ENCODE assay signal across 22 mouse cellular contexts in the genomic region with DNA sequence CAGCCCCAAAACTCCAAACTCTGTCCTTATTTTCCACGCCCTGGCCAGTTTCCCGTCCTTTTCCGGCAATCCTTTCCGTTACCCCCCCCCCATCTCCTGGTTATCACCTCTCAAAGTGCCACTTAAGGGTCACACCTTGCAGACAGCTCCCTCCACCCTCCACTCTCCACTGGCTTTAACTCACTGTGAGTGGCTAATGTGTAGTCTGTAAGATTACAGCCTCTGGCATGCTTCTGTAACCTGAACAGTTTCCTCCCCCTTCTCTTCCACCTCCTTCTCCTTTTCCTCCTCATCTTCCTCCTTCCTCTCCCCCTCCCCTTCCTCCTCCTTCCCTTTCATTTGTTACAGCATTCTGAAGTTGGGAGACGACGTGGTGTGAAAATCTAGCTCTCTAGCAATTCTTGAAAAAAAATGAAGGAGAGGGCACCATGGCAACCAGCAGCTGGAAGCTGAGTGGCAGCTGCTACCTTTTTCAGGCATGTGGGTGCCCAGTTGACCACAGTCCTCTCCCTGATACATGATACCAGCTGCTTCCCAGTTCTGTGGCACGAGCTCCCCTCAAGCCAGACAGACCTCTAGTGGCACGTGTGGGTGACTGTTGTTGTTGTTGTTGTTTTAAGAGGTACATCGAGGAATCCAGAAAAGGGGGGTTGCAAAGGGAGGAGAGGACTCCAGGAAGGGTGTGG. TPM values are rescaled to one million over a fixed set of nuclear protein-coding genes. Genes with fewer than 3 reads are reported as not detected.
DNase-seq lines count a peak whose midpoint lies in the region; ATAC-seq and TF ChIP-seq lines count a peak whose summit lies in the region.
"Had no signal": no experiment of that assay in that cellular context is flagged by ENCODE, and none has a peak within 500 bp of the region (broad histone marks: within the 10 kb centered on the region; RNA-seq: fewer than 3 reads in every experiment).

No protein-coding gene starts in this region.

- H3K4me1 ChIP-seq in hindbrain, postnatal 0 days (ENCODE audit: insufficient read depth, low read length): 0 out of 2 replicates have a peak, but pooled peaks cover 4% of the 10 kb centered on the region
- peaks cover 7% of the 10 kb centered on the region; the same call in 1 of the 2 replicates for H3K4me1 ChIP-seq in hindbrain, embryonic 12.5 days
- no peaks in the 10 kb centered on the region for H3K4me1 ChIP-seq in midbrain, embryonic 14.5 days (ENCODE audit: control insufficient read depth, insufficient read depth, low read length)
- peaks cover 18% of the 10 kb centered on the region for H3K4me1 ChIP-seq in midbrain, embryonic 10.5 days
- H3K4me1 ChIP-seq in embryonic facial prominence, embryonic 14.5 days (ENCODE audit: control insufficient read depth, insufficient read depth, low read length): peaks cover 21% of the 10 kb centered on the region
- peaks cover 12% of the 10 kb centered on the region; the same call in 1 of the 2 replicates for H3K4me1 ChIP-seq in intestine, postnatal 0 days (replicated peaks; ENCODE audit: control insufficient read depth, insufficient read depth, low read length)

- H3K36me3 ChIP-seq in hindbrain, postnatal 0 days (ENCODE audit: insufficient read depth, low read length): no peaks in the 10 kb centered on the region
- H3K36me3 ChIP-seq in hindbrain, embryonic 12.5 days: no peaks in the 10 kb centered on the region
- no peaks in the 10 kb centered on the region for H3K36me3 ChIP-seq in midbrain, embryonic 14.5 days (ENCODE audit: control insufficient read depth, insufficient read depth, low read length)
- H3K36me3 ChIP-seq in midbrain, embryonic 10.5 days: no peaks in the 10 kb centered on the region
- no peaks in the 10 kb centered on the region for H3K36me3 ChIP-seq in embryonic facial prominence, embryonic 14.5 days (ENCODE audit: control insufficient read depth, insufficient read depth, low read length)
- H3K36me3 ChIP-seq in intestine, postnatal 0 days (ENCODE audit: control insufficient read depth, insufficient read depth): no peaks in the 10 kb centered on the region
- H3K36me3 ChIP-seq: G1E; heart, embryonic 13.5 days had no signal

- no peak overlapping the region for H3K9ac ChIP-seq in hindbrain, postnatal 0 days (replicated peaks; ENCODE audit: low read length)
- no peak overlapping the region for H3K9ac ChIP-seq in hindbrain, embryonic 12.5 days
- H3K9ac ChIP-seq in midbrain, embryonic 14.5 days (replicated peaks; ENCODE audit: low read length): no peak overlapping the region
- no peak overlapping the region for H3K9ac ChIP-seq in embryonic facial prominence, embryonic 14.5 days (ENCODE audit: low read depth, low read length)
- no peak overlapping the region for H3K9ac ChIP-seq in intestine, postnatal 0 days (ENCODE audit: low read depth, low read length)
- H3K9ac ChIP-seq: heart, embryonic 13.5 days had no signal

- 0 out of 2 replicates have a peak, but pooled peaks have one; percentile 55 for ATAC-seq in hindbrain, postnatal 0 days
- ATAC-seq in hindbrain, embryonic 12.5 days (ENCODE audit: low FRiP score): no peak
- ATAC-seq in midbrain, embryonic 14.5 days (ENCODE audit: low FRiP score, low TSS enrichment): no peak
- peak; percentile 44; the same call in 1 of the 2 replicates for ATAC-seq in embryonic facial prominence, embryonic 14.5 days (ENCODE audit: low read depth)
- ATAC-seq in megakaryocyte progenitor cell, adult 5-6 weeks (replicated peaks; ENCODE audit: poor library complexity): 0 out of 2 replicates have a peak, but pooled peaks have one; percentile 20
- no peak for ATAC-seq in intestine, postnatal 0 days
- ATAC-seq: CD4-positive, CD25-positive, alpha-beta regulatory T cell, adult 4 months had no signal

- H3K27me3 ChIP-seq in hindbrain, postnatal 0 days (ENCODE audit: insufficient read depth, low read length): no peaks in the 10 kb centered on the region
- no peaks in the 10 kb centered on the region for H3K27me3 ChIP-seq in hindbrain, embryonic 12.5 days
- H3K27me3 ChIP-seq in midbrain, embryonic 14.5 days (ENCODE audit: control insufficient read depth, insufficient read depth, low read length): no peaks in the 10 kb centered on the region
- H3K27me3 ChIP-seq in midbrain, embryonic 10.5 days (ENCODE audit: low read depth, poor library complexity, severe bottlenecking): no peaks in the 10 kb centered on the region
- H3K27me3 ChIP-seq in embryonic facial prominence, embryonic 14.5 days (replicated peaks; ENCODE audit: control insufficient read depth, insufficient read depth, low read length): no peaks in the 10 kb centered on the region
- H3K27me3 ChIP-seq in intestine, postnatal 0 days (replicated peaks; ENCODE audit: control insufficient read depth, insufficient read depth, low read length): no peaks in the 10 kb centered on the region

- 61% methylated on average over 9 of the region's 9 CpGs for WGBS in hindbrain, postnatal 0 days
- 56% methylated on average over 9 of the region's 9 CpGs for WGBS in hindbrain, embryonic 12.5 days
- WGBS in midbrain, embryonic 14.5 days: 67% methylated on average over 9 of the region's 9 CpGs
- WGBS in midbrain, embryonic 10.5 days: 70% methylated on average over 9 of the region's 9 CpGs
- WGBS in embryonic facial prominence, embryonic 14.5 days: 47% methylated on average over 9 of the region's 9 CpGs
- WGBS in intestine, postnatal 0 days: 57% methylated on average over 9 of the region's 9 CpGs

- no peak for DNase-seq in hindbrain, postnatal 0 days (ENCODE audit: low spot score)
- peak; percentile 13 for DNase-seq in midbrain, embryonic 14.5 days
- no peak for DNase-seq in midbrain, embryonic 10.5 days (ENCODE audit: low spot score)
- peak; percentile 34 for DNase-seq in embryonic facial prominence, embryonic 14.5 days (ENCODE audit: low spot score)
- no peak for DNase-seq in layer of hippocampus, adult 9-10 months (ENCODE audit: low spot score)
- DNase-seq: cerebellum, postnatal 25 days; gastrocnemius, postnatal 36 days; heart, postnatal 36 days; lung, adult 18-20 months; right cerebral cortex, adult 18-20 months had no signal

- no peak overlapping the region for H3K27ac ChIP-seq in hindbrain, postnatal 0 days
- H3K27ac ChIP-seq in hindbrain, embryonic 12.5 days: no peak overlapping the region
- no peak overlapping the region for H3K27ac ChIP-seq in midbrain, embryonic 14.5 days (replicated peaks; ENCODE audit: low read depth, low read length)
- no peak overlapping the region for H3K27ac ChIP-seq in midbrain, embryonic 10.5 days (replicated peaks)
- H3K27ac ChIP-seq in embryonic facial prominence, embryonic 14.5 days (replicated peaks; ENCODE audit: low read depth, low read length): no peak overlapping the region
- no peak overlapping the region for H3K27ac ChIP-seq in intestine, postnatal 0 days (ENCODE audit: low read depth, low read length)
- H3K27ac ChIP-seq: heart, embryonic 13.5 days had no signal

- H3K9me3 ChIP-seq in hindbrain, postnatal 0 days (ENCODE audit: low read length): no peaks in the 10 kb centered on the region
- no peaks in the 10 kb centered on the region for H3K9me3 ChIP-seq in hindbrain, embryonic 12.5 days (replicated peaks)
- no peaks in the 10 kb centered on the region for H3K9me3 ChIP-seq in midbrain, embryonic 14.5 days (ENCODE audit: control insufficient read depth, low read length)
- H3K9me3 ChIP-seq in midbrain, embryonic 10.5 days (replicated peaks): no peaks in the 10 kb centered on the region
- H3K9me3 ChIP-seq in embryonic facial prominence, embryonic 14.5 days (ENCODE audit: control insufficient read depth, low read length): no peaks in the 10 kb centered on the region
- H3K9me3 ChIP-seq in intestine, postnatal 0 days (ENCODE audit: control insufficient read depth): no peaks in the 10 kb centered on the region
- H3K9me3 ChIP-seq: heart, embryonic 13.5 days had no signal

- H3K4me2 ChIP-seq in hindbrain, postnatal 0 days (ENCODE audit: low read depth, low read length): no peak overlapping the region
- no peak overlapping the region for H3K4me2 ChIP-seq in hindbrain, embryonic 12.5 days (replicated peaks)
- no peak overlapping the region for H3K4me2 ChIP-seq in midbrain, embryonic 14.5 days (ENCODE audit: low read length)
- H3K4me2 ChIP-seq in embryonic facial prominence, embryonic 14.5 days (ENCODE audit: low read depth, low read length): no peak overlapping the region
- H3K4me2 ChIP-seq in intestine, postnatal 0 days (replicated peaks; ENCODE audit: low read depth): no peak overlapping the region
- H3K4me2 ChIP-seq: heart, embryonic 13.5 days had no signal

- TF ChIP-seq CTCF in hindbrain, postnatal 0 days (IDR thresholded peaks at IDR 0.05; ENCODE audit: low read depth): no peak
- TF ChIP-seq CTCF in intestine, postnatal 0 days (IDR thresholded peaks at IDR 0.05; ENCODE audit: low read depth): no peak

- no peak overlapping the region for H3K4me3 ChIP-seq in hindbrain, postnatal 0 days (ENCODE audit: low read length)
- H3K4me3 ChIP-seq in hindbrain, embryonic 12.5 days: no peak overlapping the region
- H3K4me3 ChIP-seq in midbrain, embryonic 14.5 days (replicated peaks; ENCODE audit: low read depth, low read length): no peak overlapping the region
- H3K4me3 ChIP-seq in midbrain, embryonic 10.5 days: no peak overlapping the region
- H3K4me3 ChIP-seq in embryonic facial prominence, embryonic 14.5 days (ENCODE audit: low read depth, low read length): no peak overlapping the region
- H3K4me3 ChIP-seq in intestine, postnatal 0 days (ENCODE audit: low read depth, low read length): no peak overlapping the region
- H3K4me3 ChIP-seq: heart, embryonic 13.5 days had no signal

RNA-seq across cellular contexts. Expression of a gene that starts 55.2 kb away (rescaled TPM):
- not detected in 2 replicates for total RNA-seq in hindbrain, postnatal 0 days (2014; rRNA removed)
- not detected in 2 replicates for polyA plus RNA-seq in hindbrain, postnatal 0 days (2015; fragmentation: Nextera tagmentation; extraction: Ambion mirVana)
- polyA plus RNA-seq in hindbrain, embryonic 12.5 days (2016; fragmentation: Nextera tagmentation; extraction: Ambion mirVana): not detected in 2 replicates
- polyA plus RNA-seq in midbrain, embryonic 14.5 days (2014; fragmentation: Nextera tagmentation; extraction: Ambion mirVana): not detected in 2 replicates
- polyA plus RNA-seq in midbrain, embryonic 10.5 days (2016; fragmentation: Nextera tagmentation; extraction: Ambion mirVana): not detected in 2 replicates
- not detected in 2 replicates for polyA plus RNA-seq in embryonic facial prominence, embryonic 14.5 days (2014; fragmentation: Nextera tagmentation; extraction: Ambion mirVana)
- total RNA-seq in megakaryocyte progenitor cell, adult 5-6 weeks (2015): not detected in 2 replicates
- total RNA-seq in megakaryocyte progenitor cell, adult 5-6 weeks (2017): not detected in 2 replicates
- polyA plus RNA-seq in intestine, postnatal 0 days (2015; fragmentation: Nextera tagmentation; extraction: Ambion mirVana): not detected in 2 replicates
- total RNA-seq: G1E; gastrocnemius, postnatal 36 days; heart, postnatal 36 days; layer of hippocampus, postnatal 14 days; left cerebral cortex, postnatal 14 days; liver, adult 2 months had no signal
- polyA plus RNA-seq: CD4-positive, CD25-positive, alpha-beta regulatory T cell, adult 4 months; G1E; heart, embryonic 13.5 days; intestine, embryonic 14.5 days; liver, adult 2 months; neural tube, embryonic 11.5 days; urinary bladder, adult 2 months had no signal

Comparison
In these comparisons a context has a peak if more than half of its experiments do, and no peak if none do; other contexts are left out.
1. ATAC-seq: peak in hindbrain, postnatal 0 days (single experiment), embryonic facial prominence, embryonic 14.5 days (single experiment) and megakaryocyte progenitor cell, adult 5-6 weeks (single experiment); none in hindbrain, embryonic 12.5 days (single experiment), midbrain, embryonic 14.5 days (single experiment) and intestine, postnatal 0 days (single experiment).
2. DNase-seq: peak in midbrain, embryonic 14.5 days (single experiment) and embryonic facial prominence, embryonic 14.5 days (single experiment); none in hindbrain, postnatal 0 days (single experiment), midbrain, embryonic 10.5 days (single experiment) and layer of hippocampus, adult 9-10 months (single experiment).